Mouse (Mus musculus) intestine, embryonic 15.5 days (tissue): Measurements from ENCODE around the gene Zdhhc25. TPM values are rescaled to one million over a fixed set of nuclear protein-coding genes. Genes with fewer than 3 reads are reported as not detected.

Experiments used
- ATAC-seq: fragments of 200-750 bp; cut with Nextera tagmentation; 2 replicates; pipeline ENCODE4 v1.8.0; 2017; ENCODE audit warnings: moderate TSS enrichment, moderate library complexity
- H3K27ac ChIP-seq: fragments of 300-500 bp; sonication (generic); 2 replicates; pipeline ENCODE4 v1.5.1; 2015; ENCODE audit warnings: mild to moderate bottlenecking, inconsistent platforms
- H3K27me3 ChIP-seq: fragments of 300-500 bp; sonication (generic); replicated peaks from 2 replicates; pipeline ENCODE4 v1.6.1; 2015; ENCODE audit warnings: inconsistent platforms
- H3K36me3 ChIP-seq: fragments of 300-500 bp; sonication (generic); 2 replicates; pipeline ENCODE4 v1.6.1; 2015; ENCODE audit warnings: inconsistent platforms
- H3K4me1 ChIP-seq: fragments of 300-500 bp; sonication (generic); replicated peaks from 2 replicates; pipeline ENCODE4 v1.6.1; 2015; ENCODE audit warnings: inconsistent platforms
- H3K4me2 ChIP-seq: fragments of 300-500 bp; sonication (generic); replicated peaks from 2 replicates; pipeline ENCODE4 v1.6.1; 2015; ENCODE audit warnings: mild to moderate bottlenecking, inconsistent platforms
- H3K4me3 ChIP-seq: fragments of 300-500 bp; sonication (generic); replicated peaks from 2 replicates; pipeline ENCODE4 v1.5.1; 2015; ENCODE audit warnings: inconsistent platforms
- H3K9ac ChIP-seq: fragments of 300-500 bp; sonication (generic); 2 replicates; pipeline ENCODE4 v1.6.1; 2015; ENCODE audit warnings: inconsistent platforms
- H3K9me3 ChIP-seq: fragments of 300-500 bp; sonication (generic); 2 replicates; pipeline ENCODE4 v1.6.1; 2016; ENCODE audit warnings: inconsistent platforms
- WGBS: fragments of 180-500 bp; shearing (Covaris S2); methylation state at CpG from one replicate; pipeline ENCODE4 v1.1.7; 2015; 5-methylcytosine and 5-hydroxymethylcytosine counted together
- polyA plus RNA-seq: library from polyadenylated mRNA; unstranded; fragments of >200 nt; fragmentation: Nextera tagmentation; extraction: Ambion mirVana; gene quantifications from 2 replicates; pipeline ENCODE4 v1.2.1, GENCODE M21; 2015

Zdhhc25 gene
- polyA plus RNA-seq, 1 experiment from 2014 or later = not detected

- Histone ChIP-seq H3K4me2 (no peak overlapping the region), H3K4me1 (no peaks in the 10 kb centered on the region), H3K36me3 (no peaks in the 10 kb centered on the region), H3K4me3 (no peak overlapping the region), H3K27me3 (no peaks in the 10 kb centered on the region; the same call in 1 of the 2 replicates), H3K9me3 (no peaks in the 10 kb centered on the region), H3K27ac (no peak overlapping the region), H3K9ac (no peak overlapping the region)
- ATAC-seq = no peak
- 83% methylated on average over 17 of the region's 17 CpGs for WGBS
Observed at GRCm38 (mm10) chr15:88604669-88605414, 4.7 kb downstream of the Zdhhc25 start.

GRCm38 (mm10) chr15:88605415-88605785, 5.3 kb downstream of the Zdhhc25 start:
- Histone ChIP-seq H3K27me3 (no peaks in the 10 kb centered on the region; the same call in 1 of the 2 replicates), H3K9ac (no peak overlapping the region), H3K4me2 (no peak overlapping the region), H3K36me3 (no peaks in the 10 kb centered on the region), H3K4me1 (no peaks in the 10 kb centered on the region), H3K9me3 (no peaks in the 10 kb centered on the region), H3K27ac (no peak overlapping the region), H3K4me3 (no peak overlapping the region)
- 86% methylated on average over 5 of the region's 5 CpGs for WGBS
- no peak for ATAC-seq

GRCm38 (mm10) chr15:88617125-88617524, 17.0 kb downstream of the Zdhhc25 start:
- Histone ChIP-seq H3K9ac (no peak overlapping the region), H3K36me3 (no peaks in the 10 kb centered on the region), H3K27ac (no peak overlapping the region), H3K4me3 (no peak overlapping the region), H3K9me3 (no peaks in the 10 kb centered on the region), H3K4me2 (no peak overlapping the region), H3K4me1 (no peaks in the 10 kb centered on the region), H3K27me3 (no peaks in the 10 kb centered on the region)
- no peak for ATAC-seq
- 82% methylated on average over 16 of the region's 16 CpGs for WGBS

GRCm38 (mm10) chr15:88618008-88618773, 18.1 kb downstream of the Zdhhc25 start:
- Histone ChIP-seq H3K4me3 (no peak overlapping the region), H3K27me3 (no peaks in the 10 kb centered on the region), H3K9me3 (no peaks in the 10 kb centered on the region), H3K9ac (no peak overlapping the region), H3K36me3 (no peaks in the 10 kb centered on the region), H3K4me1 (no peaks in the 10 kb centered on the region), H3K27ac (no peak overlapping the region), H3K4me2 (no peak overlapping the region)
- 54% methylated on average over 17 of the region's 17 CpGs for WGBS
- ATAC-seq = no peak

GRCm38 (mm10) chr15:88620017-88620416, 19.9 kb downstream of the Zdhhc25 start:
- Histone ChIP-seq H3K27me3 (no peaks in the 10 kb centered on the region), H3K9ac (no peak overlapping the region), H3K27ac (no peak overlapping the region), H3K4me2 (no peak overlapping the region), H3K4me1 (no peaks in the 10 kb centered on the region), H3K9me3 (no peaks in the 10 kb centered on the region), H3K4me3 (no peak overlapping the region), H3K36me3 (no peaks in the 10 kb centered on the region)
- WGBS = 88% methylated on average over 2 of the region's 2 CpGs
- no peak for ATAC-seq

- H3K27me3 ChIP-seq = no peaks in the 10 kb centered on the region
- H3K36me3 ChIP-seq = no peaks in the 10 kb centered on the region
- ATAC-seq = no peak
- no peaks in the 10 kb centered on the region for H3K4me1 ChIP-seq
- no peaks in the 10 kb centered on the region for H3K9me3 ChIP-seq
- no peak overlapping the region for H3K4me3 ChIP-seq
- no peak overlapping the region for H3K9ac ChIP-seq
- WGBS = 87% methylated on average over 2 of the region's 2 CpGs
- no peak overlapping the region for H3K4me2 ChIP-seq
- no peak overlapping the region for H3K27ac ChIP-seq
Observed at GRCm38 (mm10) chr15:88623891-88624290, 23.8 kb downstream of the Zdhhc25 start.

- no peaks in the 10 kb centered on the region for H3K4me1 ChIP-seq
- H3K9ac ChIP-seq = no peak overlapping the region
- H3K27ac ChIP-seq = no peak overlapping the region
- no peaks in the 10 kb centered on the region for H3K36me3 ChIP-seq
- no peaks in the 10 kb centered on the region for H3K9me3 ChIP-seq
- H3K4me3 ChIP-seq = no peak overlapping the region
- no peak overlapping the region for H3K4me2 ChIP-seq
- no peaks in the 10 kb centered on the region for H3K27me3 ChIP-seq
- ATAC-seq = no peak
- 89% methylated on average over 6 of the region's 6 CpGs for WGBS
Observed at GRCm38 (mm10) chr15:88624874-88625277, 24.8 kb downstream of the Zdhhc25 start.

GRCm38 (mm10) chr15:88625303-88626066, 25.4 kb downstream of the Zdhhc25 start:
- Histone ChIP-seq H3K9ac (no peak overlapping the region), H3K9me3 (no peaks in the 10 kb centered on the region), H3K4me2 (no peak overlapping the region), H3K36me3 (no peaks in the 10 kb centered on the region), H3K27ac (no peak overlapping the region), H3K4me1 (no peaks in the 10 kb centered on the region), H3K4me3 (no peak overlapping the region), H3K27me3 (no peaks in the 10 kb centered on the region)
- no peak for ATAC-seq
- WGBS = 72% methylated on average over 3 of the region's 3 CpGs

GRCm38 (mm10) chr15:88626886-88627488, 26.9 kb downstream of the Zdhhc25 start:
- Histone ChIP-seq H3K36me3 (no peaks in the 10 kb centered on the region), H3K9ac (no peak overlapping the region), H3K27me3 (no peaks in the 10 kb centered on the region), H3K4me3 (no peak overlapping the region), H3K4me1 (no peaks in the 10 kb centered on the region), H3K27ac (no peak overlapping the region), H3K4me2 (no peak overlapping the region), H3K9me3 (no peaks in the 10 kb centered on the region)
- no peak for ATAC-seq
- WGBS = 80% methylated on average over 5 of the region's 5 CpGs

- Histone ChIP-seq H3K4me3 (no peak overlapping the region), H3K36me3 (no peaks in the 10 kb centered on the region), H3K27ac (no peak overlapping the region), H3K27me3 (no peaks in the 10 kb centered on the region), H3K4me2 (no peak overlapping the region), H3K4me1 (no peaks in the 10 kb centered on the region), H3K9me3 (no peaks in the 10 kb centered on the region), H3K9ac (no peak overlapping the region)
- WGBS = 54% methylated on average over 9 of the region's 9 CpGs
- ATAC-seq = no peak
Observed at GRCm38 (mm10) chr15:88628801-88629356, 28.8 kb downstream of the Zdhhc25 start.

- 77% methylated on average over 5 of the region's 5 CpGs for WGBS
- Histone ChIP-seq H3K9ac (no peak overlapping the region), H3K4me3 (no peak overlapping the region), H3K27ac (no peak overlapping the region), H3K27me3 (no peaks in the 10 kb centered on the region), H3K36me3 (no peaks in the 10 kb centered on the region), H3K9me3 (no peaks in the 10 kb centered on the region), H3K4me1 (no peaks in the 10 kb centered on the region), H3K4me2 (no peak overlapping the region)
- ATAC-seq = no peak
Observed at GRCm38 (mm10) chr15:88635205-88635604, 35.1 kb downstream of the Zdhhc25 start.

GRCm38 (mm10) chr15:88651019-88651418, 50.9 kb downstream of the Zdhhc25 start:
- ATAC-seq = peak; percentile 36; the same call in 1 of the 2 replicates
- Histone ChIP-seq H3K27ac (no peak overlapping the region), H3K9ac (no peak overlapping the region), H3K9me3 (no peaks in the 10 kb centered on the region), H3K27me3 (no peaks in the 10 kb centered on the region), H3K4me2 (no peak overlapping the region), H3K4me1 (no peaks in the 10 kb centered on the region), H3K4me3 (no peak overlapping the region), H3K36me3 (no peaks in the 10 kb centered on the region)
- WGBS = 20% methylated on average over 13 of the region's 13 CpGs
